Mouse (Mus musculus): ENCODE measurements around the gene Lingo1. TPM values are rescaled to one million over a fixed set of nuclear protein-coding genes. Genes with fewer than 3 reads are reported as not detected.

The Lingo1 gene
- polyA plus RNA-seq, 1 experiment from 2014 or later: 1.0 TPM

- WGBS: 34% methylated on average over 4 of the region's 4 CpGs
- Histone ChIP-seq H3K4me1 (ENCODE audit: control insufficient read depth, insufficient read depth, low read length) (peaks cover 9% of the 10 kb centered on the region), H3K9me3 (ENCODE audit: control insufficient read depth, low read length) (no peaks in the 10 kb centered on the region), H3K4me2 (ENCODE audit: low read depth, low read length) (no peak overlapping the region), H3K4me3 (ENCODE audit: low read length) (no peak overlapping the region), H3K27me3 (replicated peaks; ENCODE audit: control insufficient read depth, insufficient read depth, low read length) (peaks cover 5% of the 10 kb centered on the region; the same call in 1 of the 2 replicates), H3K9ac (ENCODE audit: low read depth, low read length) (no peak overlapping the region), H3K27ac (ENCODE audit: low read length) (no peak overlapping the region), H3K36me3 (ENCODE audit: control insufficient read depth, insufficient read depth, low read length) (no peaks in the 10 kb centered on the region)
- ATAC-seq: no peak
These were observed 33.9 kb upstream of the Lingo1 start for GRCm38 (mm10) chr9:56830162-56830561.

- peaks cover 5% of the 10 kb centered on the region; the same call in 1 of the 2 replicates for H3K27me3 ChIP-seq (replicated peaks; ENCODE audit: control insufficient read depth, insufficient read depth, low read length)
- WGBS: 78% methylated on average over 6 of the region's 6 CpGs
These were observed 32.6 kb upstream of the Lingo1 start for GRCm38 (mm10) chr9:56828841-56829240.

GRCm38 (mm10) chr9:56828146-56828545 is 31.9 kb upstream of the Lingo1 start:
- 45% methylated on average over 9 of the region's 9 CpGs for WGBS

More at GRCm38 (mm10) chr9:56828841-56829240, 32.6 kb upstream of the Lingo1 start:
- no peak overlapping the region for H3K9ac ChIP-seq (ENCODE audit: low read depth, low read length)
- H3K4me3 ChIP-seq (ENCODE audit: low read length): no peak overlapping the region
- no peak for ATAC-seq
- no peaks in the 10 kb centered on the region for H3K9me3 ChIP-seq (ENCODE audit: control insufficient read depth, low read length)
- H3K4me1 ChIP-seq (ENCODE audit: control insufficient read depth, insufficient read depth, low read length): peaks cover 9% of the 10 kb centered on the region
- no peak overlapping the region for H3K27ac ChIP-seq (ENCODE audit: low read length)
- H3K36me3 ChIP-seq (ENCODE audit: control insufficient read depth, insufficient read depth, low read length): no peaks in the 10 kb centered on the region
- no peak overlapping the region for H3K4me2 ChIP-seq (ENCODE audit: low read depth, low read length)

GRCm38 (mm10) chr9:56825476-56826213 is 29.4 kb upstream of the Lingo1 start:
- Histone ChIP-seq H3K27me3 (replicated peaks; ENCODE audit: control insufficient read depth, insufficient read depth, low read length) (peaks cover 5% of the 10 kb centered on the region; the same call in 1 of the 2 replicates), H3K36me3 (ENCODE audit: control insufficient read depth, insufficient read depth, low read length) (no peaks in the 10 kb centered on the region), H3K4me3 (ENCODE audit: low read length) (peak overlapping the region; percentile 6; the same call in 1 of the 2 replicates), H3K9me3 (ENCODE audit: control insufficient read depth, low read length) (no peaks in the 10 kb centered on the region), H3K9ac (ENCODE audit: low read depth, low read length) (0 out of 2 replicates have a peak overlapping the region, but pooled peaks have one; percentile 38), H3K4me2 (ENCODE audit: low read depth, low read length) (peak overlapping the region; percentile 31; the same call in 1 of the 2 replicates), H3K4me1 (ENCODE audit: control insufficient read depth, insufficient read depth, low read length) (peaks cover 9% of the 10 kb centered on the region), H3K27ac (ENCODE audit: low read length) (no peak overlapping the region)
- no peak for ATAC-seq
- WGBS: 16% methylated on average over 21 of the region's 21 CpGs

More at GRCm38 (mm10) chr9:56828146-56828545, 31.9 kb upstream of the Lingo1 start:
- Histone ChIP-seq H3K4me2 (ENCODE audit: low read depth, low read length) (no peak overlapping the region), H3K9ac (ENCODE audit: low read depth, low read length) (no peak overlapping the region), H3K27me3 (replicated peaks; ENCODE audit: control insufficient read depth, insufficient read depth, low read length) (peaks cover 5% of the 10 kb centered on the region; the same call in 1 of the 2 replicates), H3K4me3 (ENCODE audit: low read length) (no peak overlapping the region), H3K36me3 (ENCODE audit: control insufficient read depth, insufficient read depth, low read length) (no peaks in the 10 kb centered on the region), H3K27ac (ENCODE audit: low read length) (no peak overlapping the region), H3K9me3 (ENCODE audit: control insufficient read depth, low read length) (no peaks in the 10 kb centered on the region), H3K4me1 (ENCODE audit: control insufficient read depth, insufficient read depth, low read length) (peaks cover 9% of the 10 kb centered on the region)
- no peak for ATAC-seq

- H3K9ac ChIP-seq (ENCODE audit: low read depth, low read length): no peak overlapping the region
- H3K4me3 ChIP-seq (ENCODE audit: low read length): no peak overlapping the region
- H3K27me3 ChIP-seq (replicated peaks; ENCODE audit: control insufficient read depth, insufficient read depth, low read length): peaks cover 5% of the 10 kb centered on the region; the same call in 1 of the 2 replicates
- no peaks in the 10 kb centered on the region for H3K36me3 ChIP-seq (ENCODE audit: control insufficient read depth, insufficient read depth, low read length)
- no peak for ATAC-seq
- no peak overlapping the region for H3K27ac ChIP-seq (ENCODE audit: low read length)
- no peaks in the 10 kb centered on the region for H3K9me3 ChIP-seq (ENCODE audit: control insufficient read depth, low read length)
- WGBS: 9% methylated on average over 3 of the region's 3 CpGs
- H3K4me1 ChIP-seq (ENCODE audit: control insufficient read depth, insufficient read depth, low read length): peaks cover 4% of the 10 kb centered on the region
- no peak overlapping the region for H3K4me2 ChIP-seq (ENCODE audit: low read depth, low read length)
These were observed 28.6 kb upstream of the Lingo1 start for GRCm38 (mm10) chr9:56824900-56825299.

GRCm38 (mm10) chr9:56810916-56811315 is 14.6 kb upstream of the Lingo1 start:
- H3K27me3 ChIP-seq (replicated peaks; ENCODE audit: control insufficient read depth, insufficient read depth, low read length): no peaks in the 10 kb centered on the region
- H3K36me3 ChIP-seq (ENCODE audit: control insufficient read depth, insufficient read depth, low read length): no peaks in the 10 kb centered on the region
- H3K4me3 ChIP-seq (ENCODE audit: low read length): no peak overlapping the region
- 63% methylated on average over 1 of the region's 1 CpGs for WGBS
- H3K9ac ChIP-seq (ENCODE audit: low read depth, low read length): no peak overlapping the region
- H3K27ac ChIP-seq (ENCODE audit: low read length): no peak overlapping the region
- no peak for ATAC-seq
- no peak overlapping the region for H3K4me2 ChIP-seq (ENCODE audit: low read depth, low read length)
- H3K4me1 ChIP-seq (ENCODE audit: control insufficient read depth, insufficient read depth, low read length): no peaks in the 10 kb centered on the region
- H3K9me3 ChIP-seq (ENCODE audit: control insufficient read depth, low read length): no peaks in the 10 kb centered on the region

DNA sequence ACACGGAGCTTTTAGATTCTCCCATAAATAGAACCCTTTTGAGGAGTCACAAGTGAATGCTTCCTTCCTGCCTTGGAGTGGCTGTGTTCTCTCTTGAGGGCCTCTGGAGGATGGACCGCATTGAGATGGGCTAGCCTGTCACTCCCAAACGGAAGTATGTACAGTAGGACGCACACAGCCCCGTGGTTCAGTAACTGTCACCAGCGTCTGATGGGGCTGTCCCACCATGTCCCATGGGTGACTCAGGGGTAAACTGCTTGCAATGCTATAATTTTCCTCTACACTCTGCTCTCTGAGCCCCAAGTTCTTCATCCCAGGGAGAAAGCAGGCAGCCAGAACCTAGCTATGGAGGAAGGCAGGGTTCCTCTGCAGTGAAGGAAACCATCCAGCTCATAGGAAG is 11.7 kb upstream of the Lingo1 start:
- no peaks in the 10 kb centered on the region for H3K9me3 ChIP-seq (ENCODE audit: control insufficient read depth, low read length)
- H3K36me3 ChIP-seq (ENCODE audit: control insufficient read depth, insufficient read depth, low read length): no peaks in the 10 kb centered on the region
- no peak overlapping the region for H3K27ac ChIP-seq (ENCODE audit: low read length)
- no peak overlapping the region for H3K4me3 ChIP-seq (ENCODE audit: low read length)
- no peak overlapping the region for H3K9ac ChIP-seq (ENCODE audit: low read depth, low read length)
- ATAC-seq: no peak
- no peak overlapping the region for H3K4me2 ChIP-seq (ENCODE audit: low read depth, low read length)
- no peaks in the 10 kb centered on the region for H3K27me3 ChIP-seq (replicated peaks; ENCODE audit: control insufficient read depth, insufficient read depth, low read length)
- no peaks in the 10 kb centered on the region for H3K4me1 ChIP-seq (ENCODE audit: control insufficient read depth, insufficient read depth, low read length)
- WGBS: 91% methylated on average over 6 of the region's 6 CpGs

DNA sequence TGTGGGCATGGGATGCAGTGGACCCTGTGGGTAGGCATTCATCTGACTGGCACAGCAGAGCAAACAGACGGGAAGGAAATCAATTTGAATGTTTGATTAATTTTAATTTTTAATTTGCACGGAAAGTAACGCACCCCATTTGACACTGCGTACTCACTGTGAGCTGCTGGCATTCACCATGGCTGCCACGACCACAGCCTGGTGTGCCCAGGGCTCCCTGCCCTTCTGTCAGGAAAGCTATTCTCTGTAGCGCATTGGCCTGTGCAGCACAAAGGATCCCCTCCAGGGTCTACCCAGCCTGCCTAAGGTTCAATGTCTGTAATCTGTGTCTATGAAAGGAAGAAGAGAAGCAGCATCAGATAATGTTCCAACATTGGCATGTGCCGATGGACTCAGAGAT is 6.9 kb upstream of the Lingo1 start:
- H3K4me1 ChIP-seq (ENCODE audit: control insufficient read depth, insufficient read depth, low read length): no peaks in the 10 kb centered on the region
- no peak overlapping the region for H3K4me3 ChIP-seq (ENCODE audit: low read length)
- H3K36me3 ChIP-seq (ENCODE audit: control insufficient read depth, insufficient read depth, low read length): no peaks in the 10 kb centered on the region
- H3K9me3 ChIP-seq (ENCODE audit: control insufficient read depth, low read length): no peaks in the 10 kb centered on the region
- peaks cover 12% of the 10 kb centered on the region for H3K27me3 ChIP-seq (replicated peaks; ENCODE audit: control insufficient read depth, insufficient read depth, low read length)
- no peak for ATAC-seq
- no peak overlapping the region for H3K9ac ChIP-seq (ENCODE audit: low read depth, low read length)
- H3K4me2 ChIP-seq (ENCODE audit: low read depth, low read length): no peak overlapping the region
- H3K27ac ChIP-seq (ENCODE audit: low read length): no peak overlapping the region
- 87% methylated on average over 7 of the region's 7 CpGs for WGBS

GRCm38 (mm10) chr9:56797876-56798275 is 1.6 kb upstream of the Lingo1 start:
- H3K27ac ChIP-seq (ENCODE audit: low read length): no peak overlapping the region
- H3K4me1 ChIP-seq (ENCODE audit: control insufficient read depth, insufficient read depth, low read length): peaks cover 10% of the 10 kb centered on the region; the same call in 1 of the 2 replicates
- peaks cover 53% of the 10 kb centered on the region for H3K27me3 ChIP-seq (replicated peaks; ENCODE audit: control insufficient read depth, insufficient read depth, low read length)
- ATAC-seq: no peak
- H3K9me3 ChIP-seq (ENCODE audit: control insufficient read depth, low read length): no peaks in the 10 kb centered on the region
- H3K9ac ChIP-seq (ENCODE audit: low read depth, low read length): no peak overlapping the region
- WGBS: 6% methylated on average over 5 of the region's 5 CpGs
- H3K36me3 ChIP-seq (ENCODE audit: control insufficient read depth, insufficient read depth, low read length): no peaks in the 10 kb centered on the region
- no peak overlapping the region for H3K4me3 ChIP-seq (ENCODE audit: low read length)
- H3K4me2 ChIP-seq (ENCODE audit: low read depth, low read length): no peak overlapping the region

Measured in intestine, embryonic 16.5 days (tissue).